Mouse (Mus musculus): Measurements from ENCODE around the gene Lasp1.

DNA sequence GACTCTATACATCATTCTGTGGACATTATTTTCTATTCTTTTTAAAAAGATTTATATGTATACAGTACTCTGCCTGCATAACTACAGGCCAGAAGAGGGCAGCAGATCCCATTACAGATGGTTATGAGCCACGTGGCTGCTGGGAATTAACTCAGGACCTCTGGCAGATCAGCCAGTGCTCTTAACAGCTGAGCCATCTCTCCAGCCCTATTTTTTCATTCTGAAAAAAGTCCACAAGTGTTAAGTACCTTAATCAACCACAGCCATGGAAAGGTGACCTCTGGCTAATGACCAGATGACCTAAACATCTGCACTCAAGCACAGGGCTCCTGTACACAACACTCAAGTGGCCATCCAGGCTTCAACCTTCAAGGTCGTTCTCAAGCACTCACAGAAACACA lies 21.7 kb upstream of the Lasp1 start:
- TF ChIP-seq CTCF (IDR thresholded peaks at IDR 0.05; ENCODE audit: low read depth, low read length) (peak; percentile 17; the same call in 1 of the 2 replicates), POLR2A (IDR thresholded peaks at IDR 0.05; ENCODE audit: borderline replicate concordance, low read depth, low read length) (no peak)

Data from bone marrow macrophage, adult 2 months (primary cell).